Mouse (Mus musculus) CD8-positive naive resting alpha-beta T cell, adult 2 months (primary cell): ENCODE results near the gene Ucn2.

Experiments used
- DNase-seq, 2 experiments: peaks; one replicate each; pipeline ENCODE4 v3.0.0; 2022; ENCODE audit warnings: low read depth in 2 of 2, low spot score in 2 of 2

Gene Ucn2

DNA sequence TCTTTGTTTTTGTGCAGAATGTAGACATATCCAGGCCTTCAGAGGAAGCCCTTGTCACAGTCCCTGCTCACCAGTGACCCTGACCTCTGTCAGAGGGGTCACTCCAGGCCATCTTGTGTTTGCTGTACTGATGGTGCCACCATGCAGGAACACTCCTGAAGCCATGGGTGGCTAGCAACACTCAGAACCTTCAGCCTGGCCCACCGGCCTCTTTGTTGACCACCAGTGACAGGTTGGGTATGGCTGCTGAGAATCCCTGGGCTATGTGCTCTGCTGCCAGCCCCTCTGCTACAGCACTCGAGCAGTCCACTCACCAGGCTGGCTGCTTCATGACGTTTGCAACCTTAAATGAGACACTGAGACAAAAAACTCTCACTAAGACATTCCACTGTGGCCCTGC lies 44.5 kb downstream of the Ucn2 start:
- no peak for DNase-seq

DNA sequence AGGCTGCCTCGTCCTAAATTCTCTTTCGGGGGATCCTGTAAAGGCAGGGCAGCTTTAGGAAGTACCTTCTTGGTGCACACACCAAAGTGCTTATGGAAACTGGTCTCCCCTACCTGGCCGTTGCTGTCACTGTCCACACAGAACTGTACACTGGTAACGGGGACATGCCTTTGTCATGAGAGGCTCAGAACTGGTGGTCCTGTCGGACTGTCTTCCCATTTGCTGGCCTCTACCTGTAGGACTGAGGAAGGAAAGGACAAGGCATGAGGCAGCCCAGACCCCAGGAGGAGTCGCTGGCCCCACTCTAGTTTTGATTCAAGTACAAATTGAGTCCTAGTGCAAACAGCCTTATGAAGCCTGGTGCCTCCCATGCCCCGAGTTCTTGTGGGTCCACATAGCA lies 45.2 kb downstream of the Ucn2 start:
- no peak for DNase-seq

DNA sequence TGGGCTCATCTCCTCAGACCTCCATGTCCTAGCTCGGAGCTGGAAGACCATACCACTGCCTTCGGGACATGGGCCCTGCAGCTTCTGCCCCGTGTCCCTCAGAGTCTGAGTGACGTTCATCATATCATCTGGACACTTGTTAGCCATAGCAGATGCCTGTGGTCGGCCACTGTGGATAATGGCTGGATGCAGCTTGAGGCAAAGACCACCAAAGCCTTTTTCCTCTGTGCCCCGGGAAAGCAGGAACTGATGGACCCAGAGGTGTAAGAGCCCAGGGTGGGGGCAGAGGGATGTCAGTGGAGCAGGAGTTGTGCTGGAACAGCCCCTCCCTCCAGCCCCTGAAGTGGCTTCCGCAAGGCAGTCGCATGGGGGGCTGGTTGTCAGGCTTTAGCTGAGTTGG lies 45.9 kb downstream of the Ucn2 start:
- DNase-seq = no peak

DNA sequence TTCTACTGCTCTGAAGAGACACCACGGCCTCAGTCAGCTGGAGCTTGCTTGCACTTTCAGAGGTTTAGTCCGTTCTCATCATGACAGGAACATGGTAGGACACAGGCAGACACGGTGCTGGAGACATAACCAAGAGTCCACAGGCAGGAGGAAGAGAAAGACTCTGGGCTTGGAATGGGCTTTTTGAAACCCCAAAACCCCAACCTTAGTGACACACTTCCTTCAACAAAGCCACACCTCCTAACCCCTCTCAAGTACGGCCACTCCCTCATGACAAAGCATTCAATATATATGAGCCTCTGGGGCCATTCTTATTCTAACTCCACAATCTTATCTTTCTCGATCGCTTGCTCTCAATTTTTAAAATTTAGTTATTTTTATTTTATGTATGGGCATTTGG lies 46.6 kb downstream of the Ucn2 start:
- DNase-seq = no peak
